Mouse (Mus musculus) urinary bladder, postnatal 14 days (tissue): Measurements from ENCODE around the gene Syngr2.
"Not testable (repeated sequence)": the region's sequence is repeated elsewhere in the genome, so short reads cannot be mapped to it uniquely, and the experiment has no call there.

Experiments used
- DNase-seq: peaks from one replicate; pipeline ENCODE4 v3.0.0; 2021; ENCODE audit warnings: low spot score

Gene Syngr2

DNA sequence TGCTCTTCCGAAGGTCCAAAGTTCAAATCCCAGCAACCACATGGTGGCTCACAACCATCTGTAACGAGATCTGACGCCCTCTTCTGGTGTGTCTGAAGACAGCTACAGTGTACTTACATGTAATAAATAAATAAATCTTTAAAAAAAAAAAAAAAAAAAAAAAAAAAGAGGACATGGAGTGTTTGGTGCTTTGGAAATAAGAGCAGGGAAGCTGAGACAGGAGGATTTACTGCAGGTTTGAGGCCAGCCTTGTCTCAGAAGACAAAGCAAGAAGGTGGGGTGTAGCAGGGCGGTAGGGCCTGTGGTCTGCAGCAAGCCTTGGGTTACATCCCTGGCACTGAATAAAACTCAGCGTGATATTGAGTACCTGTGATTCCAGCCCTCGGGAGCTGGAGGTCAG is 24.0 kb downstream of the Syngr2 start:
- DNase-seq = not testable (repeated sequence)

DNA sequence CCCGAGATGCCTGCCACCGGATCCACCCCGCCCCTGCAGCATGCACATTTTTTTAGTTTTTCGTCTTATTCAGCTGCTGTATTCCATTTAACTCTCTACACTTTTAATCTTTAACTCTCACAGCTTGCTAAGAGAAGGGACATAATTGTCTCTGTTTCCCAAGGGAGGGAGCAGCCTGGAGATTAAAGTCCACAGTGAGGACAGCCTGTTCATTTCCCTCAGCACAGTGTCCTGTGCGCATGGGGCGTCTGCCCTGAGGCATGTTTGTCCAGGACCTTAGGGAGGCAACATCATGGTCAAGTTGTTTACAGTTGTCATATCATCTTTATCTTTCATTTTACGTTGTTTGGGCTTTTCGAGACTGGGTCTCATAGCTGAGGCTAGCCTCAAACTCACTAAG is 24.6 kb downstream of the Syngr2 start:
- DNase-seq = no peak

DNA sequence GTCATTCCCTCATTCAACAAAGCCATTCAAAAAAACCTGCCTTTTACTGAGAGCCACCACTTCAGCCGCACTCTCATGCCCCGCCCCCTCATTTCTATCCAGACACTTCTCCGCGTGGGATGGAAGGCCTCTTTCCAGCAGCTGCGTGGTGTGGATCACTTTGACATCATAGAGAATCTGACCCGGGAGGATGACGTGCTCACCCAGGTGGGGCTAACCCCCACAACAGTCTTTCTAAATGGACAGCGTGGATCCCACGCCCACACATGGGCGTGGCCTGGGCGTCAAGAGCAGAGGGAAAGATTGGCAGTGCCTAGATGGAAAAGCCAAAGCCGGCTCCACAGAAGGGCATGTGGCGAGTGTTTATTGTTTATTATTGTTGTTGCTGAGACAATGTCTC is 26.8 kb downstream of the Syngr2 start:
- DNase-seq = no peak

DNA sequence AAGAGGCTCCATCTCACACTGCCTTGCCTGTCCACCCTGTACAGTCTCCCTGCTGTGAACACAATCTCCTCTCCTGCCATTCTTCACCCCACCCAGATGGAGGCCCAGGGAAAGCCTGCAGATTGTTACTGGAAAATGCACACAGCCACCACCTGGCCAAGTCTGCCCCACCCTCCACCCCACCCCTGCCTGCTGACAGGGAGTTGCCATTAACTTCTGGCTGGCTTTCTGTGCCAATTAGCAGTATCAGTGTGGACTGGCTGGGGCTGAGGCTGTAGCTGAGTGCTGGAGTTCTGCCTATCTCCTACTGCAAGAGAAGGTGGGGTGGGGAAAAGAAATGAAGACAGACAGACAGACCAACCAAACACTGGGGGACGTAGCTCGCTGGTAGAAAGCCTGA is 29.1 kb downstream of the Syngr2 start:
- DNase-seq = no peak

DNA sequence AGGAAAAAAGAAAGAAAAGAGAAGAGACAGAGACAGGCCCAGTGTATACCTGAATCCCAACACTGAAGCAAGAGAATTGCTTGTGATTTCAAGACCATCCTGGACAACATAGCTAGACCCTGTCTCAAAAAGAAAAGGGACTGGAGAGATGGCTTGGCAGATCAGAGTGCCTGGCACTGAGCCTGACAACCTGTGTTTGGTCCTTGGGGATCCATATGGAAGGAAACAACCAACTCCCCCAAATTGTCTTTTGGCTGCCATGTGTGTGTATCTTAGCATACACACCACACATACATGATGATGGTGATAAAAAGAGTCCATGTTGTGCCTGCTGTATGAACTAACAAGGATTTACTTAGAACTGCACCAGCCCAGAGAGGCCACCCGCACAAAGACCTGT is 29.6 kb downstream of the Syngr2 start:
- DNase-seq = no peak

DNA sequence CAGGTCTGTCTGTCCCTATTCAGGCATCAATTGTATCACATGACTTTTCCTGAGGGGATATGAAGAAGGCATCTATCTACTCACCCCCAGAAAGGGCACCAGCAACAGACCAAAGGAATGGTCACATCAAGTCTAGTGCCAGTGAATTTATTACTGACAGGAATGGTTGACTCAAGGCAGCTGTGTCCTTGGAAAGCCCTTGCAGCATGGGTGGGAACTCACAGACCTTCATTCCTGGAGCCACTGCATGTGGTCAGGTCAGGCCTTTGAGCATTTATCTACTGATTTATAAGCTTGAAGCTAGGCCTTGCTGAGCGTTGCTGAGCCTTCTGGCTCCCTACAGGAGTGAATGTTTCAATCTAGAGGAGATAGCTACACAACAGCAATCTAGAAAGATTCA is 31.4 kb downstream of the Syngr2 start:
- DNase-seq = no peak

DNA sequence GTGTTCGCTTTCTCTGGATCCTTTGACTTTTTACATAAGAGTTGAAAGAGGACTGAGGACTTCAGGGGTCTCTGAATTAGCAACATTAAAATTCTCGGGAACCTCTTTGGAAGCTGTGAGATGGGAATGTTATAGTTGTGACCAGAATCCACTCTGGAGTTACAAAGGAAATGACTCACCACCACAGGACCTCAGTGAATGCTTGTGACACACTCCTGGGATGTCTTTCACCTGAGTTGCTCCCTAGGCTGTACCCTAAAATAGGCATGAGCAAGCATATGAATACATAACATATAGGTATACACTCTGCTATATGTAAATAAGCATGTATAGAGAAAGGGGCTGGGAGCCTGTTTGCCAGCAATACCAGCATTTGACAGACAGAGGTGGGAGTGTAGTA is 34.0 kb downstream of the Syngr2 start:
- DNase-seq = no peak

DNA sequence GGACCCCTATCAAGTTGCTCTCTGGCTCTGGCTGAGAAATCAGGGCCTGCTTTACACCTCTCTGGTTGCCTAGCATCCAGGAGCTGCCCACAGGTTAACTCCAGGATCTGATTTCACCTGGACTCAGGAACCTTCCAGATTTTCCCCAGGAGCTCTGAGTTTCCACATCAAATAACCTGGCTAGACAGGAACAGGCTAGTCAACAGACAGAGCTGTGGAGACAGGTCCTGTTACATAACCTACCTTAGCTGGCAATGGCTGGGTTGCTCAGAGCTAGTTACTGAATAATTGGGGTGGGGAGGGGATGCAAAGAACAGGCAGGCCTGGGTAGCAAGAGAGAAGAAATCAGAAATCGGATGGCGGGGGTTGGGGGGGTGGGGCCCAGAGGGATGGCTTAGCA is 35.5 kb downstream of the Syngr2 start:
- no peak for DNase-seq

DNA sequence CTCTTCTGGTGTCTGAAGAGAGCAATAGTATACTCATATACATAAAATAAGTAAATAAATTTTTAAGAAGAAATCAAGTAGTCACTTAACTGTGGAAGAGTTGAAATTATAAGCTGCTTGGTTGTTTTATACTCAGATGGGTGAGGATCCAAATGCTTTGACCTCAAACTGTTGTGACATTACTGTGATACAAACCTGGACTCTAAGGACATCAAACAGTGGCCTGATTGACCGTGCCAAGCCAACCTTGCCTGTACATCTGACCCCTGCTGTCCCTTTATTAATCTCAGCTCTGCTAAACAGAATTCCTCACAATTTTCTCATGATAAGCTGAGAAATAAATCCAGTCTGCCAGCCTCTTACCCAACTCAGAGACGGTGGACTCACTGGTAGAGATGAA is 36.2 kb downstream of the Syngr2 start:
- no peak for DNase-seq

DNA sequence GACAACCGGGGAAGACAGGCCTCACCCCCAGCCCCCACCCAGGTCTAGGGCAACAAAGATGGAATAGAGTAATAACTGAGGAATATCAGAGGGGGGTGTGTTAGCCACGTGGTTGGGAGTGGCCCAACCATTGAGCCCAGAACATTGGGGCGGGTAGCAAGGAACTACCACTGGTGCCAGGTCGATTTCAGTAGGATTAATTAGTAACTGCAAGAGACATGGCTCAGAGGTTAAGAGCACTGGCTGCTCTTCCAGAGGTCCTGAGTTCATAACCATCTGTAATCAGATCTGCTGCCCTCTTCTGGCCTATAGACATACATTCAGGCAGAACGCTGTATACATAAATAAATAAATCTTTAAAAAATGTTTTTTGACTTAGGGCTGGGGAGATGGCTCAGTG is 37.2 kb downstream of the Syngr2 start:
- no peak for DNase-seq

DNA sequence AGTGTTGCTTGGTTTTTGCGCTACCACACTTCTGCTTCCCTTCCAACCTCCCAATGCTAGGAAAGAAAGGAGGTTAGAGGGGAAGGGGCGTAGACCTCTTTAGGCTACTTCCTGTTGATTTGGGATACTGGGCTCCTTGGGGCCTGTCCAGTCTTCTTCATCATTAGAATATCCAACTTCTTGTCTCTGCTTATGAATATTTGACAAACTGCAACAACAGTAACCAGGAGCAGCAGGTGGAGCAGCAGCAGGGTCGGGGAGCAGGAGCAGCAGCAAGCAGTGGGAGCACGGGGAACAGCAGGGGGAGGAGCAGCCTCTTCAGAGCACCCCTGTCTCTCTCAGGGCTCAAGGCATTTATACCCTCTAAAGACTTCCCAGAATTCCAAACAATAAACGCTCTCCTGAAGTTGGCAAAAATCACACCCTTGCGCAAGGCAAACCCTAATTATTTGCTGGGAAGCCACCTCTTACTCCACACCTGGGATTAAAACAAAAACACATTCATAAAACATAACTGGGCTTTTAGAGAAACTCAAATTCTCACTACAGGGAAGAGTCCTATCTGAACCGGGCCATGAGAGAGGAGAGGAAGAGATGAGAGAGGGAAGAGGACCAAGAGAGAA is 38.2 kb downstream of the Syngr2 start:
- DNase-seq = no peak

DNA sequence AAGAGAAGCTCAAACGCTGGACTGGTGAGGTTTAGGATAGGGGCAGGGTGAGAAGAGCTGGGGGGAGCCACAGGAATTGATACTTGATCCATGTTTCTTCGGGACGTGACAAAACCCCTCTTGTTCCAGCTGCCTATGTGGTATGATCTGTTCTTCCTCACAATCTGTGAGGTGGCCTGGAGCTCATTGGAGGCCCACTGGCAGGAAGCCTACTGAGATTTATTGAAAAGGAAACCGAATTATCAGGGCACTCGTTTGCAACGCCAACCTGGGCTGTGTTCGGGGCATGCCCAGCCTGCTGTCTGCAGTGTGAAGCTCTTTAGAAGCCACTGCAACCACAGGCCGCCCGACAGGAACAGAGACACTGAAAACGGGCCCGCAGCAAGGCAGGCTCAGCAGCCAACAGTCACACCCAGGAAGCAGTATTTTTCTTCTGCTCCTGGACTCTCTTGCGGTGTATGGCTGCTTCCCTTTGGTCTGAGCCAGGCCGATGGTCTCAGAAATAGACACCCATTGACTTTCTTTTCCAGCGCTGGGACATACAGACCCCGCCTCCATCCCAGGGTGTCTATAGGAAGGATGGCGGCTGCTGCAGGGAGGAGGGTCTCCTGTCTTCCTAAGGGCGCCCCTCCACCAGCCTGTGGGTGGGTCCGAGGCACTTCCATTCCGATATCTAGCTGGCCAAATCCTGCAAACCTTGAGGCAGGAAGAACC is 39.0 kb downstream of the Syngr2 start:
- peak; percentile 45 for DNase-seq

DNA sequence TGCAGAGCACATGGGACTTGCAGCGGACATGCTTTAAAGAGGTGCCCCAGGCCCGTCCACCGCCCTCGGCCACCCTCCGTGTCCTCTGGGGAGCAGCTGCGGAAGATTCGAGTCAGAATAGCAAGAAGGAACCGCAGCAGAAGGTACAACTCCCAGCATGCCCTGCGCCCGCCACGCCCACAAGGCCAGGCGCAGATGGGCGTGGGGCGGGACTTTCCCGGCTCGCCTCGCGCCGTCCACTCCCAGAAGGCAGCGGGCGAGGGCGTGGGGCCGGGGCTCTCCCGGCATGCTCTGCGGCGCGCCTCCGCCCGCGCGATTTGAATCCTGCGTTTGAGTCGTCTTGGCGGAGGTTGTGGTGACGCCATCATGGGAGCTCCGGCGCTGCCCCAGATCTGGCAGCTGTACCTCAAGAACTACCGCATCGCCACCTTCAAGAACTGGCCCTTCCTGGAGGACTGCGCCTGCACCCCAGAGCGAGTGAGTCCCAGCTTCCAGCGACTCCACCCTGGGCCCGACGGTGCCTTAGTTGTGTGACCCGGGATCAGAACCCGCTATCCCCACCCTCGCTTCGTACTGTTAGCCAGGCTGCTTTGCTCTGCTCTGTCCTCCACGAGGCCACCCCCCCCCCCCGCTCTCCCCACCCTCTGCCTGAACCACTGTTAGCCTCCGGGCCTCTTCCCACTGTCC is 39.7 kb downstream of the Syngr2 start, which contains the start of gene Birc5:
Gene Birc5, plus strand, starts transcription at position 267 of the 687 bp plus-strand sequence.
- DNase-seq = peak; percentile 97

DNA sequence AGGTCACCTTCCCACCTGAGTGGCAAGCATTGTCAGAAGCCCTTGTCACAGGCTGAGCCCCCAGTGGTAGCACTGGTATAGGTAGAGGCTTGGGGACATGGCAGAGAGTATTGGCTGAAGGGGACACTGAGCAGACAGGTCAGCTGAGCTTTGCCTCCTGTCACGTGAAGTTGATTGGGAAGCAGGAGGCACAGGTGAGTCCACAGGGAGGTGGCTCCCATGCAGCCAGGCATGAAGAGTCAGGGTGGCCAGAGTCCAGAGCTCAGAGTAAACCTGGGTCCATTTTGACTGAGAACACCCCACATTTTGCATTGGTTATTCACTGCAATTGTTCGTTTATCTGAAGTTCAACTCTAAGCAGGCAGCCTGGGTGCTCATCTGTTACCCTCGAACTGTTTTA is 43.4 kb downstream of the Syngr2 start:
- no peak for DNase-seq

DNA sequence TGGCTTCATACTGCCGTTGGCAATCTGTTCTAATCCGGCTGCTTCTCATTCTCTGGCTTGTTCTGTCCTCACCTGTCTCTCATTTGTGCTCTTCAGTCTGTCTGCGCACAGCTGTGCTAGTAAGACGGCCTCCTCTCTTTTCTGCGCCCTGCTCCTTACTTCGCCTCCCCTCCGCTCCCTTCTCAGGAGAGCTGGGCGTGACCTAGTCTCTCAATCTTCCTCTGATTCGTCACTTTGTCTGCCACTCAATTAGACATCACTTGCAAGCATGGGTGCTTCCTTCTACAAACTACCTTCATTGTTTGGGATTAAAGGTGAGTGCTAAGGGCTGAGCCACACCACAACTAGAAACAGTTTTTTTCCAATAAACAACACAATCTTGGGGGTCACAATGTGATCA is 44.8 kb downstream of the Syngr2 start:
- no peak for DNase-seq

DNA sequence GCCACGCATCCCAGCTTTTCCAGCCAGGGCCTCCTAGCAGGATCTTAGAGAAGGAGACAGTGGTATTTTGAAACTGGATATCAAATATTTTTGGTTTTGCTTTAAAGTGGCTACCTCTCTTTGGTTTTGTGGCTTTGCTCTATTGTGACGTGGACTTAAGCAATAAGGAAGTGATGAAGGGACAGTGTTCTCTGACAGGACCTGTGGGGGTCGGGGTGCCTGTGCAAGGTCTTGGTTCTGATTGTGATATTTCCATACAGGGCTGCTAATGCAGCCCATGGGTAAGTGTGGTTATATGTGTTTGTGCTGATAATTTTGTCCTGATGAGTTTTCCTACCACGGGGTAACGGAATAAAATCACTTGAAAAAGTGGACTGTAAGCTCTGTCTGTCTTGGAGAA is 45.9 kb downstream of the Syngr2 start:
- no peak for DNase-seq

DNA sequence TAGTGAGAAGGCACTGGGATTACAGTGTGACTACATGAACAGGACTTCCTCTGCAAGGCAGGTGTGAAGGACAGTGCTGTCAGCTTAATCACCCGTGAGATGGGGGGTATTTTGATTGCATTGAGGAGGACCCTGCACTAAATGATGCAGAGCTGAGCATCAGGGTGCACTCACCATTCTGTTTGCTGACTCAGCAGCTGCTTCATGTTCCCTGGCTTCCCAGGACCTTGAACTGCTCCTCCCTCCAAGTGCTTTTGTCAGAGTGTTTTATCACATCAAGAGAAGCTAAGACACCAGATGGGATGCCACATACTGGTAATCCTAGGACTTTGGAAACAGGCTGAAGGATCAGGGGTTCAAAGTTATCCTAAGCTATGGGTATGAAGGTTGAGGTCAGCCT is 46.5 kb downstream of the Syngr2 start:
- DNase-seq = no peak

DNA sequence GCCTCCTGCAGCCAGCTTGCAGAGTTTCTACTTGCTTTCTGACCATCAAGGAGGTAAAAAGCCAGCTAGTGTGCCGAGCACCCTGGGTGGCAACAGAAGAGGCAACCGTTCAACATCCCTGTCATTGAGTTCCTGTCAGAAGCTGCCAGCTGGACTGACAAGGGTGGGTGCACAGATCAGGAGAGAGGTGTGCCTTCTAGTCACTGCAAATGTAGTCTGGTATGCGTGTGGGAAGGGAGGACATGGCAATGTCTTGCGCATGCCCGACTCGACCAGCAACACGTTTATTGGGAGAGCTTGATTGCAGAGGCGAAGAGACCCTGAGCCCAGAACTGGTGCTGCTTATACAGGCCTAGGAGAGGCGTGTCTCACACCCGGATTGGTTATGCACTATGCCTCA is 48.0 kb downstream of the Syngr2 start:
- DNase-seq = no peak

DNA sequence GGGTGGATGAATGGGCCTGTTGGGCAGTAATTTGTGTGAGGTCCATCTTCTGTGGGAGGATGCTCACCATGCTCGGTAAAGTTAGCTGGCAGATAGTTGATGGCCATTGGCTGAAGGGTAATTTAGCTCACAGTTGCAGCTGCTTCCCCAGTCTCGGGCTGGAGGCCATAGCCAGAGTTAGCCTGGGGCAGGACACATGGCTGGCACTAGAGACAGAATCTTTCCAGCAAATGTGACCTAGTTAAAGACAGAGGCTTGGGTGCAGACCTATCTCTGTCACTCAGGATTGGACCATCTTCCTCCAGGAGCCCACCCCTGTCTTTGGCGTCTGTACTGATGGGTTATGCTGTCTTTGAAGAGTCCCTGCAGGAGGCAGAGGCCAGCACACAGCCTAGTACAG is 48.9 kb downstream of the Syngr2 start:
- no peak for DNase-seq

DNA sequence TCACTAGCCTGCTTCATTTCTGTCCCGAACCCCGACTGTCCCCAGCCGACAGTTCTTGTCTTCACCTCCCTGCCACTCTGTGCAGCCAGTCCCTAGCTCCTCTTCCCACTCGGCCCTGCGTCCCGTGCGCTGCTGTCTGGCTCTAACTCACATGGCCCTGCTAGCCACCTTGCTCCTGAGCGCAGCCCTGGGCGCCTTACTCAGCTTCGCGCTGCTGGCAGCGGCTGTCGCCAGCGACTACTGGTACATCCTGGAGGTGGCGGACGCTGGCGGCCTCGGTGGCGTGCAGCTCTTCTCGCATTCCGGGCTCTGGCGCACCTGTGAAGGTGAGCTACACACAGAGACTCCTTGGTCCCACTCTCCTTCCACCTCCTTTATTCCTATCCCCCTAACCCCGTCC is 51.1 kb downstream of the Syngr2 start, which contains the start of gene Tmem235:
Gene Tmem235, plus strand, starts transcription at position 152 of the 400 bp plus-strand sequence.
- no peak for DNase-seq

DNA sequence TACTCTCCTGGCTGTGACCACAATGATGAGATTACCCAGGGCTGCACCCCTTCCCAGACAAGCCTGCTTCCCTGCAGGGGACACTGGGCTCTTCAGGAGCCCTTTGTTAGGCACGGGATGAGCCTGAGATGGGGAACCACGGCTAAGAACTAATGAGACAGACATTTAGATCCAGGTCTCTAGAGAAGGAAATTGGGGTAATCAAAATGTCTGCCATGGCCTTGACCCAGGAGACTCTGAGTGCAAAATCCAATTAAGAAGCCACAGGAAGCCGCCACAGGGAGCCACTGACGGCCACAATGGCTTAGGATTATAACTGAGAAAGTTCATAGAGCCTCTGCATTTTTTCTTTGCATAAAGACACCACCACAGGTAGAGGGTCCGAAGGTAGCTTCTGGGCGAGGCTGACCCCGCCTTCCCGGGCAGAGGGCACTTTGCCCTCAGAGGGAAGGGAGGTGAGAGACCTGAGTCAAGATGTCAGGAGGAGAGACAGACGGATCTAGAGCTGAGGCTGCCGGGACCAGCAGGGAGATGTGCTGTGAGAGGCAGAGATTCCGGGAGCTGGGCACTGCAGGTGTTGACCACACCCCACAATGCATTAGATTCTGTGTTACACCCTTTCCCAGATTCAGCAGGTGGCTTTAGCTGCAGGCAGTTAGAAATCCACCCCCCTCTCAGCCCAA is 53.8 kb downstream of the Syngr2 start:
- DNase-seq = no peak
